Mouse (Mus musculus) CH12.LX (cell line): ENCODE measurements at regions not wholly inside any gene's neighbourhood (a gene's known extent, or its start where the extent isn't known, plus 50 kb on each side); places are given as distances from the start of the nearest gene placed in this dataset.

Experiments
- DNase-seq: peaks from one replicate; pipeline ENCODE4 v3.0.0-alpha.2; 2013; ENCODE audit errors: extremely low read depth
- H3K27ac ChIP-seq: 2 replicates; pipeline ENCODE4 v1.5.1; 2012; ENCODE audit warnings: low read depth, mild to moderate bottlenecking, control low read depth, moderate library complexity; ENCODE audit not compliant: insufficient read depth
- H3K27me3 ChIP-seq: replicated peaks from 2 replicates; pipeline ENCODE3; 2012; ENCODE audit warnings: inconsistent platforms
- H3K36me3 ChIP-seq, 2 experiments: replicated peaks in 1 of 2; 2 replicates each; pipeline versions ENCODE3 to v1.6.1; 2012; ENCODE audit warnings: inconsistent platforms in 1 of 2, low read length in 1 of 2, mild to moderate bottlenecking in 1 of 2, mixed read lengths in 1 of 2, moderate library complexity in 1 of 2; ENCODE audit not compliant: control insufficient read depth in 1 of 2, insufficient read depth in 1 of 2
- H3K4me1 ChIP-seq, 2 experiments: 2 replicates each; pipeline ENCODE4 v1.6.1; 2012; ENCODE audit warnings: inconsistent platforms in 1 of 2, moderate library complexity in 1 of 2; ENCODE audit not compliant: insufficient read depth in 2 of 2, control insufficient read depth in 1 of 2
- H3K4me2 ChIP-seq: 2 replicates; pipeline ENCODE4 v1.6.1; 2012; ENCODE audit warnings: low read depth, mild to moderate bottlenecking, control low read depth; ENCODE audit not compliant: poor library complexity, insufficient read depth, severe bottlenecking
- H3K4me3 ChIP-seq, 3 experiments: fragments of 150-350 bp in 1 of 3; sonication (generic) in 1 of 3; replicated peaks in 1 of 3; 2 replicates each; pipeline versions ENCODE3 to v1.5.1; 2011 to 2012; ENCODE audit warnings: low read depth in 2 of 3, low read length in 2 of 3, mild to moderate bottlenecking in 2 of 3, moderate library complexity in 2 of 3, control low read depth in 1 of 3, improper control_type of control experiment in 1 of 3, inconsistent platforms in 1 of 3, mixed read lengths in 1 of 3; ENCODE audit not compliant: poor library complexity in 1 of 3
- H3K79me2 ChIP-seq: replicated peaks from 2 replicates; pipeline ENCODE4 v1.6.1; 2012; ENCODE audit warnings: mild to moderate bottlenecking, moderate library complexity; ENCODE audit not compliant: control insufficient read depth, poor library complexity, insufficient read depth, severe bottlenecking; ENCODE audit errors: extremely low read depth
- H3K9ac ChIP-seq: 2 replicates; pipeline ENCODE4 v1.6.1; 2012; ENCODE audit warnings: low read depth, mild to moderate bottlenecking, control low read depth, moderate library complexity; ENCODE audit not compliant: insufficient read depth
- H3K9me3 ChIP-seq: replicated peaks from 2 replicates; pipeline ENCODE3; 2012; ENCODE audit warnings: low read length, inconsistent platforms, mixed read lengths
- BHLHE40 ChIP-seq: IDR thresholded peaks from 2 replicates; pipeline ENCODE4 v1.6.1; 2011; ENCODE audit warnings: mild to moderate bottlenecking, low read depth, low read length, improper control_type of control experiment
- CHD2 ChIP-seq: IDR thresholded peaks from 2 replicates; pipeline ENCODE4 v1.6.1; 2011; ENCODE audit warnings: low read length, improper control_type of control experiment
- CTCF ChIP-seq, 2 experiments: IDR thresholded peaks in 1 of 2; conservative IDR thresholded peaks in 1 of 2; 2 replicates each; pipeline ENCODE4 v1.5.1; 2011 to 2012; ENCODE audit warnings: low read depth in 2 of 2, low read length in 2 of 2, improper control_type of control experiment in 1 of 2, inconsistent platforms in 1 of 2, mild to moderate bottlenecking in 1 of 2, moderate library complexity in 1 of 2
- E2F4 ChIP-seq: IDR thresholded peaks from 2 replicates; pipeline ENCODE4 v1.6.1; 2011; ENCODE audit warnings: low read depth, low read length, improper control_type of control experiment; ENCODE audit not compliant: insufficient replicate concordance
- ELF1 ChIP-seq: IDR thresholded peaks from 2 replicates; pipeline ENCODE4 v1.6.1; 2014; ENCODE audit warnings: low read depth, mild to moderate bottlenecking, inconsistent platforms, low read length, improper control_type of control experiment
- EP300 ChIP-seq: IDR thresholded peaks from 2 replicates; pipeline ENCODE4 v1.6.1; 2011; ENCODE audit warnings: low read length, improper control_type of control experiment
- GABPA ChIP-seq: IDR thresholded peaks from 2 replicates; pipeline ENCODE4 v1.6.1; 2012; ENCODE audit warnings: low read depth, low read length, improper control_type of control experiment, inconsistent platforms; ENCODE audit not compliant: insufficient replicate concordance
- HCFC1 ChIP-seq: IDR thresholded peaks from 2 replicates; pipeline ENCODE4 v1.6.1; 2012; ENCODE audit warnings: low read depth, mild to moderate bottlenecking, inconsistent platforms, low read length, improper control_type of control experiment
- JUN ChIP-seq: IDR thresholded peaks from 2 replicates; pipeline ENCODE4 v1.6.1; 2011; ENCODE audit warnings: low read depth, mild to moderate bottlenecking, low read length, improper control_type of control experiment, moderate library complexity; ENCODE audit not compliant: insufficient read depth
- JUND ChIP-seq: conservative IDR thresholded peaks from 2 replicates; pipeline ENCODE4 v1.6.1; 2011; ENCODE audit warnings: low read depth, low read length, improper control_type of control experiment
- MAFK ChIP-seq: IDR thresholded peaks from 2 replicates; pipeline ENCODE4 v1.6.1; 2011; ENCODE audit warnings: low read length, improper control_type of control experiment; ENCODE audit not compliant: insufficient replicate concordance
- MAX ChIP-seq: IDR thresholded peaks from 2 replicates; pipeline ENCODE4 v1.6.1; 2011; ENCODE audit warnings: low read length, improper control_type of control experiment
- MAZ ChIP-seq: IDR thresholded peaks from 2 replicates; pipeline ENCODE4 v1.6.1; 2012; ENCODE audit warnings: low read depth, mild to moderate bottlenecking, inconsistent platforms, low read length, improper control_type of control experiment, moderate library complexity
- MEF2A ChIP-seq: IDR thresholded peaks from 2 replicates; pipeline ENCODE4 v1.6.1; 2014; ENCODE audit warnings: low read depth, mild to moderate bottlenecking, inconsistent platforms, low read length, improper control_type of control experiment, borderline replicate concordance
- MYC ChIP-seq: IDR thresholded peaks from 2 replicates; pipeline ENCODE4 v1.6.1; 2011; ENCODE audit warnings: low read depth, mild to moderate bottlenecking, improper control_type of control experiment, low read length
- NELFE ChIP-seq: IDR thresholded peaks from 2 replicates; pipeline ENCODE4 v1.6.1; 2011; ENCODE audit warnings: low read depth, low read length, improper control_type of control experiment
- PAX5 ChIP-seq: IDR thresholded peaks from 2 replicates; pipeline ENCODE4 v1.6.1; 2012; ENCODE audit warnings: low read length, inconsistent platforms, mixed read lengths
- POLR2A ChIP-seq: IDR thresholded peaks from 2 replicates; pipeline ENCODE4 v1.6.1; 2011; ENCODE audit warnings: low read depth, mild to moderate bottlenecking, improper control_type of control experiment, low read length
- RAD21 ChIP-seq: IDR thresholded peaks from 2 replicates; pipeline ENCODE4 v1.6.1; 2011; ENCODE audit warnings: low read depth, mild to moderate bottlenecking, low read length, improper control_type of control experiment, moderate library complexity
- RCOR1 ChIP-seq: conservative IDR thresholded peaks from 2 replicates; pipeline ENCODE4 v1.6.1; 2012; ENCODE audit warnings: low read depth, mild to moderate bottlenecking, inconsistent platforms, low read length, improper control_type of control experiment
- USF2 ChIP-seq: conservative IDR thresholded peaks from 2 replicates; pipeline ENCODE4 v1.6.1; 2011; ENCODE audit warnings: low read depth, low read length, improper control_type of control experiment
- ZKSCAN1 ChIP-seq: IDR thresholded peaks from 2 replicates; pipeline ENCODE4 v1.6.1; 2012; ENCODE audit warnings: low read depth, inconsistent platforms, low read length, improper control_type of control experiment, borderline replicate concordance
- ZNF384 ChIP-seq: IDR thresholded peaks from 2 replicates; pipeline ENCODE4 v1.6.1; 2012; ENCODE audit warnings: low read depth, low read length, improper control_type of control experiment, inconsistent platforms
- dilution Hi-C: fragments of 300-500 bp; cut with MboI; formaldehyde crosslinking; loops from 2 replicates; pipeline ENCODE4 v1.14.3; 2020; ENCODE audit warnings: low sequenced_read_pairs; ENCODE audit not compliant: extremely low pct_unique_long_range_greater_than_20kb, extremely low pct_ligation_motif_present
- in situ Hi-C: fragments of 300-500 bp; cut with MboI; formaldehyde crosslinking; loops from 3 replicates; pipeline ENCODE4 v1.14.3; 2019; ENCODE audit warnings: low sequenced_read_pairs, low pct_ligation_motif_present, low pct_unique_long_range_greater_than_20kb, mixed read lengths

GRCm38 (mm10) chr10:70363054-70363453, 77.2 kb upstream of the Fam13c start:
- TF ChIP-seq CTCF (conservative IDR thresholded peaks at IDR 0.05 in 1 of 2, IDR thresholded peaks at IDR 0.05 in 1 of 2; ENCODE audit: low read depth in 2 of 2, low read length in 2 of 2): peak in 1 of 2 experiments; percentile 6; a peak in 1 of 4 replicates
- no peak for TF ChIP-seq MAFK
- TF ChIP-seq RAD21: no peak
- H3K36me3 ChIP-seq: no peaks in the 10 kb centered on the region
- dilution Hi-C loops (no loop called here), in situ Hi-C loops (no loop called here)
- H3K4me2 ChIP-seq: no peak overlapping the region
- peaks cover 75% of the 10 kb centered on the region for H3K9me3 ChIP-seq
- no peaks in the 10 kb centered on the region for H3K79me2 ChIP-seq
- no peak overlapping the region for H3K4me3 ChIP-seq
- no peak overlapping the region for H3K27ac ChIP-seq
- H3K4me1 ChIP-seq: no peaks in the 10 kb centered on the region
- DNase-seq: no peak
- H3K9ac ChIP-seq: no peak overlapping the region
- H3K27me3 ChIP-seq: no peaks in the 10 kb centered on the region

DNA sequence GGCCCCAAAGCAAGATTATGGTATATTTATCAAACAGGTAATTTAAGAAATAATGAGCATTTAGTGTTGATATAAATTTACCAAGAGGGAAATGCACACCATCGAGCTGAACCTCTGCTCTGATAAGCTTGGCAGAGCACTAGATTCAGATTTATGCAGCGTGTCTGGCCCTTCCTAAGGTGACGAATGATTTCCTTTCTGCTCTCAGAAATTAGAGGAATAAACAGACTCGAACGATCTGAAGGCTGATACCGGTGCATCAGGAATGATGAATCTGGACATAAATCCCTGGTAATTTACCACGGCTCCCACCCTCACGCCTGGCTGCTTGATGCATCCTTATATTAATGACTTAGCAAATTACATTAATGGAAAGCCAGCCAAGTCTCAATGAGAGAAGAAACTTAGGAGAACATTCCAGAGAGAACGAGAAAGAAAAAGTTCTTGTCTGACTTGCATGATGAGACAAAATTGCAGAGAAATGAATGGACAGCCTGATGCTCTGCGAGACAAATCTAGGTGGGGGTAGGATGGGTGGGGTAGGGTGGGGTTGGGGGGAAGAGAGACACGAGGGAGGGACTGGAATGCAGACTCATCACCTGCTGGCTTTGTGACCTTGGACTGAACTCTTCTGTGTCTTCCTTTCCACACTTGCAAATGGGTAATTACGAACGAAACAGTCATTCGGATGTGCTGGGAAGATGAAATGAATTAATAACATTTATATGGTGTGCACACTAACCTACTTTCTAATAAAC, 75.9 kb upstream of the Fam13c start:
- in situ Hi-C loops: no loop called here
- peaks cover 82% of the 10 kb centered on the region for H3K9me3 ChIP-seq
- TF ChIP-seq HCFC1 (no peak), ZNF384 (no peak), ELF1 (no peak), MYC (no peak), ZKSCAN1 (no peak), E2F4 (no peak), JUN (no peak), CTCF (conservative IDR thresholded peaks at IDR 0.05 in 1 of 2, IDR thresholded peaks at IDR 0.05 in 1 of 2; ENCODE audit: low read depth in 2 of 2, low read length in 2 of 2) (no peak)
- TF ChIP-seq, all 38 proteins: peak for 0
- H3K4me3 ChIP-seq: no peak overlapping the region
- no peak overlapping the region for H3K27ac ChIP-seq
- H3K27me3 ChIP-seq: no peaks in the 10 kb centered on the region
- no peak overlapping the region for H3K9ac ChIP-seq
- no peaks in the 10 kb centered on the region for H3K4me1 ChIP-seq
- H3K4me2 ChIP-seq: no peak overlapping the region
- H3K36me3 ChIP-seq: no peaks in the 10 kb centered on the region
- H3K79me2 ChIP-seq: no peaks in the 10 kb centered on the region
- dilution Hi-C loops: no loop called here
- no peak for DNase-seq

DNA sequence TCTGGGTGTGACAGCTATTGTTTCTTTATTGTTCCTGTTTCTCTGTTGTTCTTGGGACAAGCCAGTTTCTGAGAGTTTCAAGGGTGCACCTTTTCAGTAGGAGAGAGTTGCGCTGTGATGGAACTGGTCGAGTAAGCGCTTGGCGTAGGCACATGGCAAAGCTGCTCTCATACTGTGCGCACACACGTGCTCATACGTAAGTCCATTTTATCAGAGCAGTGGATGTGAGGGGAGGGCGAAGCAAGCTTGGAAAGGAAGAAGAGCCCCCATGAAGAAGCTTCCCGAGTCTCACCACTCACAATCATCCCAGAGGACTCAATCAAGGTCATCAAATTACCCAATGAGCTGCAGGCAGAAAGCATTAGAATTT, 75.3 kb upstream of the Fam13c start:
- Histone ChIP-seq H3K27me3 (no peaks in the 10 kb centered on the region), H3K4me3 (no peak overlapping the region), H3K4me2 (no peak overlapping the region), H3K9me3 (peaks cover 79% of the 10 kb centered on the region), H3K4me1 (no peaks in the 10 kb centered on the region), H3K27ac (no peak overlapping the region), H3K79me2 (no peaks in the 10 kb centered on the region), H3K36me3 (no peaks in the 10 kb centered on the region), H3K9ac (no peak overlapping the region)
- DNase-seq: no peak
- TF ChIP-seq CTCF (conservative IDR thresholded peaks at IDR 0.05 in 1 of 2, IDR thresholded peaks at IDR 0.05 in 1 of 2; ENCODE audit: low read depth in 2 of 2, low read length in 2 of 2): no peak
- no peak for TF ChIP-seq HCFC1
- TF ChIP-seq E2F4: no peak
- no peak for TF ChIP-seq MYC
- no peak for TF ChIP-seq JUND
- no peak for TF ChIP-seq RCOR1
- no peak for TF ChIP-seq USF2
- no peak for TF ChIP-seq NELFE
- TF ChIP-seq PAX5: no peak
- no peak for TF ChIP-seq EP300
- no peak for TF ChIP-seq MAZ
- no peak for TF ChIP-seq POLR2A
- no peak for TF ChIP-seq CHD2
- no peak for TF ChIP-seq MEF2A
- TF ChIP-seq JUN: no peak
- TF ChIP-seq GABPA: no peak
- no peak for TF ChIP-seq MAFK
- no peak for TF ChIP-seq MAX
- no peak for TF ChIP-seq BHLHE40
- dilution Hi-C loops: no loop called here
- in situ Hi-C loops: no loop called here
